Mouse (Mus musculus) CH12.LX (cell line): Measurements from ENCODE around the gene S100a6. TPM values are rescaled to one million over a fixed set of nuclear protein-coding genes. Genes with fewer than 3 reads are reported as not detected.

Experiments used
- DNase-seq: peaks from one replicate; pipeline ENCODE4 v3.0.0-alpha.2; 2013; ENCODE audit errors: extremely low read depth
- H3K27ac ChIP-seq: 2 replicates; pipeline ENCODE4 v1.5.1; 2012; ENCODE audit warnings: low read depth, mild to moderate bottlenecking, control low read depth, moderate library complexity; ENCODE audit not compliant: insufficient read depth
- H3K27me3 ChIP-seq: replicated peaks from 2 replicates; pipeline ENCODE3; 2012; ENCODE audit warnings: inconsistent platforms
- H3K36me3 ChIP-seq, 2 experiments: replicated peaks in 1 of 2; 2 replicates each; pipeline versions ENCODE3 to v1.6.1; 2012; ENCODE audit warnings: inconsistent platforms in 1 of 2, low read length in 1 of 2, mild to moderate bottlenecking in 1 of 2, mixed read lengths in 1 of 2, moderate library complexity in 1 of 2; ENCODE audit not compliant: control insufficient read depth in 1 of 2, insufficient read depth in 1 of 2
- H3K4me1 ChIP-seq, 2 experiments: 2 replicates each; pipeline ENCODE4 v1.6.1; 2012; ENCODE audit warnings: inconsistent platforms in 1 of 2, moderate library complexity in 1 of 2; ENCODE audit not compliant: insufficient read depth in 2 of 2, control insufficient read depth in 1 of 2
- H3K4me2 ChIP-seq: 2 replicates; pipeline ENCODE4 v1.6.1; 2012; ENCODE audit warnings: low read depth, mild to moderate bottlenecking, control low read depth; ENCODE audit not compliant: poor library complexity, insufficient read depth, severe bottlenecking
- H3K4me3 ChIP-seq, 3 experiments: fragments of 150-350 bp in 1 of 3; sonication (generic) in 1 of 3; replicated peaks in 1 of 3; 2 replicates each; pipeline versions ENCODE3 to v1.5.1; 2011 to 2012; ENCODE audit warnings: low read depth in 2 of 3, low read length in 2 of 3, mild to moderate bottlenecking in 2 of 3, moderate library complexity in 2 of 3, control low read depth in 1 of 3, improper control_type of control experiment in 1 of 3, inconsistent platforms in 1 of 3, mixed read lengths in 1 of 3; ENCODE audit not compliant: poor library complexity in 1 of 3
- H3K79me2 ChIP-seq: replicated peaks from 2 replicates; pipeline ENCODE4 v1.6.1; 2012; ENCODE audit warnings: mild to moderate bottlenecking, moderate library complexity; ENCODE audit not compliant: control insufficient read depth, poor library complexity, insufficient read depth, severe bottlenecking; ENCODE audit errors: extremely low read depth
- H3K9ac ChIP-seq: 2 replicates; pipeline ENCODE4 v1.6.1; 2012; ENCODE audit warnings: low read depth, mild to moderate bottlenecking, control low read depth, moderate library complexity; ENCODE audit not compliant: insufficient read depth
- H3K9me3 ChIP-seq: replicated peaks from 2 replicates; pipeline ENCODE3; 2012; ENCODE audit warnings: low read length, inconsistent platforms, mixed read lengths
- CHD2 ChIP-seq: IDR thresholded peaks from 2 replicates; pipeline ENCODE4 v1.6.1; 2011; ENCODE audit warnings: low read length, improper control_type of control experiment
- CTCF ChIP-seq, 2 experiments: IDR thresholded peaks in 1 of 2; conservative IDR thresholded peaks in 1 of 2; 2 replicates each; pipeline ENCODE4 v1.5.1; 2011 to 2012; ENCODE audit warnings: low read depth in 2 of 2, low read length in 2 of 2, improper control_type of control experiment in 1 of 2, inconsistent platforms in 1 of 2, mild to moderate bottlenecking in 1 of 2, moderate library complexity in 1 of 2
- E2F4 ChIP-seq: IDR thresholded peaks from 2 replicates; pipeline ENCODE4 v1.6.1; 2011; ENCODE audit warnings: low read depth, low read length, improper control_type of control experiment; ENCODE audit not compliant: insufficient replicate concordance
- EP300 ChIP-seq: IDR thresholded peaks from 2 replicates; pipeline ENCODE4 v1.6.1; 2011; ENCODE audit warnings: low read length, improper control_type of control experiment
- JUN ChIP-seq: IDR thresholded peaks from 2 replicates; pipeline ENCODE4 v1.6.1; 2011; ENCODE audit warnings: low read depth, mild to moderate bottlenecking, low read length, improper control_type of control experiment, moderate library complexity; ENCODE audit not compliant: insufficient read depth
- KAT2A ChIP-seq: IDR thresholded peaks from 2 replicates; pipeline ENCODE4 v1.6.1; 2012; ENCODE audit warnings: low read length, improper control_type of control experiment, inconsistent platforms; ENCODE audit not compliant: insufficient replicate concordance
- MAX ChIP-seq: IDR thresholded peaks from 2 replicates; pipeline ENCODE4 v1.6.1; 2011; ENCODE audit warnings: low read length, improper control_type of control experiment
- MEF2A ChIP-seq: IDR thresholded peaks from 2 replicates; pipeline ENCODE4 v1.6.1; 2014; ENCODE audit warnings: low read depth, mild to moderate bottlenecking, inconsistent platforms, low read length, improper control_type of control experiment, borderline replicate concordance
- MYC ChIP-seq: IDR thresholded peaks from 2 replicates; pipeline ENCODE4 v1.6.1; 2011; ENCODE audit warnings: low read depth, mild to moderate bottlenecking, improper control_type of control experiment, low read length
- NELFE ChIP-seq: IDR thresholded peaks from 2 replicates; pipeline ENCODE4 v1.6.1; 2011; ENCODE audit warnings: low read depth, low read length, improper control_type of control experiment
- POLR2A ChIP-seq: IDR thresholded peaks from 2 replicates; pipeline ENCODE4 v1.6.1; 2011; ENCODE audit warnings: low read depth, mild to moderate bottlenecking, improper control_type of control experiment, low read length
- POLR2AphosphoS2 ChIP-seq: IDR thresholded peaks from 2 replicates; pipeline ENCODE4 v1.6.1; 2011; ENCODE audit warnings: low read depth, low read length, improper control_type of control experiment
- RAD21 ChIP-seq: IDR thresholded peaks from 2 replicates; pipeline ENCODE4 v1.6.1; 2011; ENCODE audit warnings: low read depth, mild to moderate bottlenecking, low read length, improper control_type of control experiment, moderate library complexity
- SMC3 ChIP-seq: IDR thresholded peaks from 2 replicates; pipeline ENCODE4 v1.6.1; 2011; ENCODE audit warnings: low read depth, low read length, improper control_type of control experiment
- TBP ChIP-seq: conservative IDR thresholded peaks from 2 replicates; pipeline ENCODE4 v1.6.1; 2011; ENCODE audit warnings: low read depth, low read length, improper control_type of control experiment
- TCF12 ChIP-seq: IDR thresholded peaks from 2 replicates; pipeline ENCODE4 v1.6.1; 2014; ENCODE audit warnings: low read depth, mild to moderate bottlenecking, inconsistent platforms, low read length, improper control_type of control experiment
- USF1 ChIP-seq: IDR thresholded peaks from 2 replicates; pipeline ENCODE4 v1.6.1; 2014; ENCODE audit warnings: low read depth, mild to moderate bottlenecking, inconsistent platforms, low read length, improper control_type of control experiment
- ZC3H11A ChIP-seq: IDR thresholded peaks from 2 replicates; pipeline ENCODE4 v1.6.1; 2012; ENCODE audit warnings: low read depth, mild to moderate bottlenecking, inconsistent platforms, low read length, improper control_type of control experiment
- dilution Hi-C: fragments of 300-500 bp; cut with MboI; formaldehyde crosslinking; loops from 2 replicates; pipeline ENCODE4 v1.14.3; 2020; ENCODE audit warnings: low sequenced_read_pairs; ENCODE audit not compliant: extremely low pct_unique_long_range_greater_than_20kb, extremely low pct_ligation_motif_present
- in situ Hi-C: fragments of 300-500 bp; cut with MboI; formaldehyde crosslinking; loops from 3 replicates; pipeline ENCODE4 v1.14.3; 2019; ENCODE audit warnings: low sequenced_read_pairs, low pct_ligation_motif_present, low pct_unique_long_range_greater_than_20kb, mixed read lengths
- polyA plus RNA-seq: library from polyadenylated mRNA; unstranded; fragments of >175 nt; gene quantifications from 2 replicates; pipeline ENCODE4 v1.2.1, GENCODE M21; 2012; ENCODE audit warnings: low read depth; ENCODE audit not compliant: insufficient read length
- total RNA-seq, 2 experiments: library from RNA; depleted of rRNA; stranded (reverse); fragments of 300-350 nt in 1 of 2; fragments of >200 nt in 1 of 2; gene quantifications; 2 replicates each; pipeline ENCODE4 v1.2.3; 2012 to 2014

The S100a6 gene
- total and polyA plus RNA-seq, 3 experiments: not detected

DNA sequence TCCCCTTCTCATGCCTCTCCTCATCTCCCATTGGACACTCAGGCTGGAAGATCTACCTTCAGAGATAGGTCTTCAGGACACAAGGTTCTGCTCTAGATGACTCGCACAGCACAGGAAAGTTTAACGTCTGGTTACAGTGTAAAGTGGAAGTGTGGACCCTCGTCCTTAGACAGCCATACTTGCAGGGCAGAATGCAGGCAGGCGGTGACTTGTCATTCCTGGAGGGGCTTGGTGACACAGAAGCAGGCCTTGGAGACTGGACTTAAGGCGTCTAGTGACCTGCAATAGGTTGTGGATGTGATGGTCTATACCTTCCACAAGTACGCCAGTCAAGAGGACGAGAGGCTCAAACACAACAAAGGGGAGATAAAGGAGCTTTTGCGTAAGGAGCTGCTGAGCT is 22.7 kb upstream of the S100a6 start, which contains the start of gene S100a2:
S100a2 (plus strand) TSS at position 301 of the 400 bp plus-strand sequence.
- H3K27me3 ChIP-seq: no peaks in the 10 kb centered on the region
- H3K36me3 ChIP-seq: no peaks in the 10 kb centered on the region
- TF ChIP-seq E2F4 (no peak), MAX (no peak), TBP (no peak), KAT2A (no peak), POLR2AphosphoS2 (no peak), CTCF (conservative IDR thresholded peaks at IDR 0.05 in 1 of 2, IDR thresholded peaks at IDR 0.05 in 1 of 2; ENCODE audit: low read depth in 2 of 2, low read length in 2 of 2) (no peak), EP300 (no peak), CHD2 (no peak), MYC (no peak)
- peaks cover 7% of the 10 kb centered on the region for H3K9me3 ChIP-seq
- no peak for DNase-seq
- in situ Hi-C loops: no loop called here
- H3K9ac ChIP-seq: no peak within 1 kb of the TSS
- H3K4me3 ChIP-seq: no peak within 1 kb of the TSS
- H3K79me2 ChIP-seq: no peaks in the 10 kb centered on the region
- H3K4me1 ChIP-seq: peaks cover 17 to 36% of the 10 kb centered on the region in 2 experiments
- dilution Hi-C loops: no loop called here
- H3K27ac ChIP-seq: no peak within 1 kb of the TSS
- no peak within 1 kb of the TSS for H3K4me2 ChIP-seq

DNA sequence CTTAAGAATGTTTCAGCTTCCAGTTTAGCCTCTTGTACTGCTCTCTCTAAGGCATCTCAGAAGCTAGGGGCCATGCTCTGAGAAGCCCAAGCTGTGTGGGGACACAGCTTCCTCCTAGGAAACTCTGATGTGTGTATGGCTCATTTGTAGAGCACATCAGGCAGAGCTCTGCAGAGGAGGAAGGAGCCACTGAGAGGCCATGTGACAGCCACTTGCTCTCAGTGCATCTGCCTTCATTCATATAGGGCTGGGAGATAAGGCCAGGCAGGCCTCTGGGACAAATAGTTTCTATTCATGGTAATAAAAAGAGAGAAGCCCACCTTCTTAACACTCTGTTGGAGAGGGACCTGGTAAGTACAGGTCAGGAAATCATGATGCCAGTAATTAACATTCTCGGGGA is 18.2 kb upstream of the S100a6 start:
- no peak overlapping the region for H3K4me3 ChIP-seq
- H3K79me2 ChIP-seq: no peaks in the 10 kb centered on the region
- H3K27me3 ChIP-seq: no peaks in the 10 kb centered on the region
- dilution Hi-C loops: no loop called here
- in situ Hi-C loops: no loop called here
- no peak overlapping the region for H3K27ac ChIP-seq
- TF ChIP-seq TCF12: no peak
- no peak for TF ChIP-seq JUN
- no peak for TF ChIP-seq ZC3H11A
- TF ChIP-seq POLR2A: no peak
- H3K9me3 ChIP-seq: peaks cover 7% of the 10 kb centered on the region
- H3K4me1 ChIP-seq: peaks cover 2 to 6% of the 10 kb centered on the region in 2 experiments; a peak in 3 of 4 replicates
- no peak for DNase-seq
- H3K9ac ChIP-seq: no peak overlapping the region
- H3K4me2 ChIP-seq: no peak overlapping the region
- no peaks in the 10 kb centered on the region for H3K36me3 ChIP-seq

DNA sequence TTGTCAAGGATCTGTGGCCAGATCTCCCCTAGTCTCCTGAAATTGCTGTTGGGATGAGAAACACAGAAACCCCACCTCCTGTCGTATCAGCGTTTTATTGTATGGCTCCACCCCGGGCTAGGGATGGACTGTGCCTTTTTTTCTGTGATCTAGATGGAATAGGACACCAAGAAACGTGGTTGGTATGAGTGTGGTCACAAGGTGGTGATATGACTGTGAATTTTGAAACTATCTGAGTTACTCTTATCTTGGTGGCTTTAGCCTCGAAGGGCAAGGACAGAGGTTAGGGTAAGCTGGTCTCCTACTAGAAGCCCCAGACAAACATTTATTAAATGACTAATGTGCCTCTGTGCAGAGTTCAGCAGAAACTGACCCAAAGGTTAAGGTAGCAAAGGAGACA is 17.1 kb upstream of the S100a6 start:
- no peaks in the 10 kb centered on the region for H3K36me3 ChIP-seq
- H3K4me1 ChIP-seq: peaks cover 2 to 6% of the 10 kb centered on the region in 2 experiments; a peak in 3 of 4 replicates
- no peak overlapping the region for H3K4me3 ChIP-seq
- peaks cover 7% of the 10 kb centered on the region for H3K9me3 ChIP-seq
- no peak overlapping the region for H3K27ac ChIP-seq
- no peak for DNase-seq
- no peaks in the 10 kb centered on the region for H3K27me3 ChIP-seq
- in situ Hi-C loops: no loop called here
- H3K9ac ChIP-seq: no peak overlapping the region
- dilution Hi-C loops: no loop called here
- no peak overlapping the region for H3K4me2 ChIP-seq
- no peaks in the 10 kb centered on the region for H3K79me2 ChIP-seq
- TF ChIP-seq TBP: no peak
- no peak for TF ChIP-seq ZC3H11A
- no peak for TF ChIP-seq NELFE
- no peak for TF ChIP-seq USF1
- no peak for TF ChIP-seq MEF2A
- no peak for TF ChIP-seq RAD21
- no peak for TF ChIP-seq SMC3
